22 mouse cellular contexts compared by ENCODE assay signal in the genomic region with DNA sequence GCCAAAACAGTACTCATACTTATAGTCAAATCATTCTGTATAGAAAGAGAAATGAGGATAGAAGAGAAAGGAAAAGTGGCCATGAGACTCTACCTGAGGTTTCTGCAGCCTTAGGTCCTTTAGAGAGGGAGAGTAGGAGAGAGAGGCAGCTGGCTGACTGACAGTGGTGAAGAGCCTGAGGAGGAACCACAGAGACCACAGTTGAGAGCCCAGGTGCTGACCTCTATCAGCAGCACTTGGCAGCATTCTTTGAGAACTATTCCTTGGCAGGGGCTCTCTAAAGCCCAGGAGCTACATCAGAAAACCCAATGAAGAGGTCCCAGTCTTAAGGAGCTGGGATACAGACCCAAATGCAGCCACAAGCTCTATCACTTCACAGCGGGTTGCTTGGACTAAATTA.
DNase-seq lines count a peak whose midpoint lies in the region; ATAC-seq and TF ChIP-seq lines count a peak whose summit lies in the region.
"Had no signal": no experiment of that assay in that cellular context is flagged by ENCODE, and none has a peak within 500 bp of the region (broad histone marks: within the 10 kb centered on the region; RNA-seq: fewer than 3 reads in every experiment).

No protein-coding gene starts in this region.

- 96% methylated on average over 1 of the region's 1 CpGs for WGBS in hindbrain, embryonic 14.5 days
- WGBS in stomach, postnatal 0 days = 90% methylated on average over 1 of the region's 1 CpGs

- no peak overlapping the region for H3ac ChIP-seq in myocyte (ENCODE audit: control insufficient read depth, insufficient read length)

- H3K9me3 ChIP-seq in hindbrain, embryonic 14.5 days (ENCODE audit: control insufficient read depth, low read length) = no peaks in the 10 kb centered on the region
- H3K9me3 ChIP-seq in stomach, postnatal 0 days (ENCODE audit: control insufficient read depth, low read length) = no peaks in the 10 kb centered on the region

- peak; percentile 31 for DNase-seq in heart, adult 11 months
- DNase-seq in heart, postnatal 36 days = no peak
- DNase-seq in 3T3-L1 (ENCODE audit: low read depth, low spot score) = peak; percentile 54
- no peak for DNase-seq in hindbrain, embryonic 14.5 days (ENCODE audit: low spot score)
- no peak for DNase-seq in stomach, postnatal 0 days (ENCODE audit: low spot score)
- DNase-seq: adrenal gland, adult 2 months; adrenal gland, adult 8-10 months; adrenal gland, postnatal 10 days; adrenal gland, postnatal 14 days; adrenal gland, postnatal 25 days; adrenal gland, postnatal 36 days; B cell, adult 2 months; cerebellum, adult 11 months; cerebellum, adult 11-12 months; cerebellum, adult 18-20 months; cerebellum, adult 2 months had no signal

- TF ChIP-seq CTCF in stomach, postnatal 0 days (IDR thresholded peaks at IDR 0.05; ENCODE audit: low read depth) = no peak

- TF ChIP-seq POLR2A in myocyte (IDR thresholded peaks at IDR 0.05; ENCODE audit: insufficient read length, low read depth) = no peak

- H3K4me1 ChIP-seq in hindbrain, embryonic 14.5 days (replicated peaks; ENCODE audit: control insufficient read depth, insufficient read depth, low read length) = no peaks in the 10 kb centered on the region
- H3K4me1 ChIP-seq in stomach, postnatal 0 days (replicated peaks; ENCODE audit: control insufficient read depth, insufficient read depth) = no peaks in the 10 kb centered on the region

- no peak for ATAC-seq in hindbrain, embryonic 14.5 days (ENCODE audit: low FRiP score)
- no peak for ATAC-seq in stomach, postnatal 0 days (ENCODE audit: low FRiP score, low TSS enrichment)
- ATAC-seq: activated CD4-positive, CD25-positive, alpha-beta regulatory T cell, adult 4 months; CD4-positive, CD25-positive, alpha-beta regulatory T cell, adult 4 months; Patski had no signal

- no peaks in the 10 kb centered on the region for H3K36me3 ChIP-seq in myocyte (ENCODE audit: control insufficient read depth, insufficient read depth)
- no peaks in the 10 kb centered on the region for H3K36me3 ChIP-seq in hindbrain, embryonic 14.5 days (replicated peaks; ENCODE audit: control insufficient read depth, insufficient read depth)
- no peaks in the 10 kb centered on the region for H3K36me3 ChIP-seq in stomach, postnatal 0 days (ENCODE audit: control insufficient read depth, insufficient read depth, low read length)
- H3K36me3 ChIP-seq: G1E had no signal

- no peak overlapping the region for H3K4me2 ChIP-seq in myocyte (ENCODE audit: low read depth)
- no peak overlapping the region for H3K4me2 ChIP-seq in hindbrain, embryonic 14.5 days (replicated peaks)
- H3K4me2 ChIP-seq in stomach, postnatal 0 days (replicated peaks; ENCODE audit: low read depth) = no peak overlapping the region

- intact Hi-C loops in heart, postnatal 36 days (cut with DNase I) = no loop called here

- H3K9ac ChIP-seq in hindbrain, embryonic 14.5 days = no peak overlapping the region
- no peak overlapping the region for H3K9ac ChIP-seq in stomach, postnatal 0 days (ENCODE audit: low read length)

- no peak overlapping the region for H3K27ac ChIP-seq in hindbrain, embryonic 14.5 days
- no peak overlapping the region for H3K27ac ChIP-seq in stomach, postnatal 0 days (replicated peaks)

- no peaks in the 10 kb centered on the region for H3K79me2 ChIP-seq in myocyte (ENCODE audit: control insufficient read depth, insufficient read depth)

- no peak for TF ChIP-seq EP300 in stomach, postnatal 0 days (optimal IDR thresholded peaks at IDR 0.05)

- H3K27me3 ChIP-seq in myocyte (ENCODE audit: control insufficient read depth, insufficient read depth, insufficient read length) = no peaks in the 10 kb centered on the region
- H3K27me3 ChIP-seq in hindbrain, embryonic 14.5 days (ENCODE audit: control insufficient read depth, insufficient read depth, low read length) = no peaks in the 10 kb centered on the region
- no peaks in the 10 kb centered on the region for H3K27me3 ChIP-seq in stomach, postnatal 0 days (ENCODE audit: control insufficient read depth, insufficient read depth, low read length)
- H3K27me3 ChIP-seq: CH12.LX, Patski had no signal

- H3K4me3 ChIP-seq in myocyte = no peak overlapping the region
- H3K4me3 ChIP-seq in hindbrain, embryonic 14.5 days (replicated peaks; ENCODE audit: low read length) = no peak overlapping the region
- H3K4me3 ChIP-seq in stomach, postnatal 0 days (ENCODE audit: low read depth, low read length) = no peak overlapping the region

TF ChIP-seq in myocyte, 11 proteins besides CTCF, POLR2A, EP300 and RAD21:
- TF ChIP-seq REST (IDR thresholded peaks at IDR 0.05; ENCODE audit: insufficient read depth, insufficient read length) = no peak
- no peak for TF ChIP-seq CEBPB (IDR thresholded peaks at IDR 0.05; ENCODE audit: insufficient read depth, poor library complexity, severe bottlenecking)
- peak in 2 of 3 experiments; percentile 39 to 56 for TF ChIP-seq MYOD1 (IDR thresholded peaks at IDR 0.05; ENCODE audit: control insufficient read depth in 1 of 3, insufficient read length in 2 of 3, low read depth in 2 of 3)
- TF ChIP-seq MAX (IDR thresholded peaks at IDR 0.05; ENCODE audit: low read depth) = no peak
- no peak for TF ChIP-seq POLR2AphosphoS2 (IDR thresholded peaks at IDR 0.05; ENCODE audit: insufficient read length, low read depth)
- TF ChIP-seq TCF12 (IDR thresholded peaks at IDR 0.05; ENCODE audit: insufficient read depth, poor library complexity, severe bottlenecking) = no peak
- TF ChIP-seq MYOG (IDR thresholded peaks at IDR 0.05; ENCODE audit: control insufficient read depth in 1 of 3, insufficient read depth in 1 of 3, insufficient read length in 2 of 3, low read depth in 2 of 3) = peak in 1 of 3 experiments; percentile 64
- TF ChIP-seq E2F4 (IDR thresholded peaks at IDR 0.05; ENCODE audit: insufficient read depth) = no peak
- TF ChIP-seq SRF (IDR thresholded peaks at IDR 0.05; ENCODE audit: control insufficient read depth, insufficient read length, low read depth) = no peak
- no peak for TF ChIP-seq USF1 (IDR thresholded peaks at IDR 0.05; ENCODE audit: low read depth)
- no peak for TF ChIP-seq TCF3 (IDR thresholded peaks at IDR 0.05; ENCODE audit: insufficient read length, low read depth)

Comparison
In these comparisons a context has a peak if more than half of its experiments do, and no peak if none do; other contexts are left out.
1. DNase-seq: peak in heart, adult 11 months (single experiment) and 3T3-L1 (single experiment); none in heart, postnatal 36 days (0 of 2), hindbrain, embryonic 14.5 days (single experiment) and stomach, postnatal 0 days (single experiment).